Mouse (Mus musculus): ENCODE results near the gene Serinc3.
A peak's percentile ranks its signal among the peaks of the same experiment; 100 is the strongest.

DNA sequence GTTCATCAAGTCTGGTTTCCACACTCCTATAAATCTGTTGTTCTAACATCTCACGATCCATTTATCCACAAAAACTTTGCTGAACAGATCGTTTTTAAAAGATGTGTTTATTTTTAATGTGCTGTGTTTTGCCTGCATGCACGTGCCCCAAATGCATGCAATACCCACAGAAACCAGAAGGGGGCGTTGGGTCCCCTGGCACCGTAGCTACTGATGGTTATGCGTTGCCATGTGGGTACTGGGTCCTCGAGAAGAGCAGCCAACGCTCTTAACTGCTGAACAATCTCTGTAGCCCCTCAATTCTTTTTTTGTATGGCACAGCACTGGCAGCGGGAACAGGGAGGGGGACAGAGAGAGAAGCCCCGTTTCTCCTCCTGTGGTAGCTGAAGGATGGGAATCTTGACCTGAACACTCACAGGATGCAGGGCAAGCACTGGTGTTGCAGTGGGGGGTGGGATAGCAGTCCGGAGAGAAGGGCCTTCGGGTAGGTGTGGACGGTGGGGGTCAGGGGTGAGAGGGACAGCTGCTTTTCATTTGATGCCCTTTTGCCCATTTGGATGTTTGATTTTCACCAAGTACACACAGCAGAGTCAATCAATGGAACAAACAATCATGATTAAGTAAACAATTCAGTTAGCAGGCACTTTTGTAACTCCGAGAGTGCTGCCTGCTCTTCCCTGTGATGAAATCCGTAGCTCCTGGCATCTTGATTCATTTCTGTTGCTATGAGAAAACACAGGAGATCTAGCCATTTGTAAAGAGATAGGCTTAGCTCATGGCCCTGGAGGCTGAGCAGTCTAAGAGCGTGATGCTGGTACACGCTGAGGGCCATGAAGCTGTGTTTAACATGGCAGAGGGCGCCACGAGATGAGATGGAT is 58.3 kb downstream of the Serinc3 start:
- peak; percentile 80 for TF ChIP-seq CTCF (IDR thresholded peaks at IDR 0.05; ENCODE audit: insufficient read depth, low read length)
- TF ChIP-seq POLR2A (IDR thresholded peaks at IDR 0.05; ENCODE audit: borderline replicate concordance, extremely low read depth, low read depth, low read length): no peak
